Mouse (Mus musculus) erythroblast, embryonic 14.5 days (primary cell): ENCODE results near the gene Ddx18.

Source experiments
- GATA1 ChIP-seq: IDR thresholded peaks from 2 replicates; pipeline ENCODE4 v1.6.1; 2012; ENCODE audit warnings: low read length, inconsistent platforms, mixed read lengths
- TAL1 ChIP-seq: IDR thresholded peaks from 3 replicates; pipeline ENCODE4 v1.6.1; 2012; ENCODE audit warnings: low read length, inconsistent platforms, mixed read lengths

- no peak for TF ChIP-seq TAL1
- TF ChIP-seq GATA1: no peak
Observed at GRCm38 (mm10) chr1:121511966-121512365, 55.8 kb downstream of the Ddx18 start.
